Mouse (Mus musculus): ENCODE measurements at regions not wholly inside any gene's neighbourhood (a gene's known extent, or its start where the extent isn't known, plus 50 kb on each side); places are given as distances from the start of the nearest gene placed in this dataset.

- DNase-seq (ENCODE audit: extremely low read depth, insufficient read length, low spot score) = no peak
These were observed 59.0 kb upstream of the Ccdc91 start for GRCm38 (mm10) chr6:147416592-147416991.

- no peak for DNase-seq (ENCODE audit: extremely low read depth, insufficient read length, low spot score)
These were observed 61.9 kb upstream of the Ccdc91 start for GRCm38 (mm10) chr6:147413713-147414112.

GRCm38 (mm10) chr6:147397984-147398383, 77.6 kb upstream of the Ccdc91 start:
- DNase-seq (ENCODE audit: extremely low read depth, insufficient read length, low spot score) = peak; percentile 22

GRCm38 (mm10) chr6:147391425-147392158, 84.0 kb upstream of the Ccdc91 start:
- DNase-seq (ENCODE audit: extremely low read depth, insufficient read length, low spot score) = no peak

GRCm38 (mm10) chr6:147390499-147390898, 85.1 kb upstream of the Ccdc91 start:
- peak; percentile 25 for DNase-seq (ENCODE audit: extremely low read depth, insufficient read length, low spot score)

GRCm38 (mm10) chr6:147388727-147389126, 86.9 kb upstream of the Ccdc91 start:
- no peak for DNase-seq (ENCODE audit: extremely low read depth, insufficient read length, low spot score)

GRCm38 (mm10) chr6:147385606-147386005, 90.0 kb upstream of the Ccdc91 start:
- no peak for DNase-seq (ENCODE audit: extremely low read depth, insufficient read length, low spot score)

- DNase-seq (ENCODE audit: extremely low read depth, insufficient read length, low spot score) = no peak
These were observed 95.1 kb upstream of the Ccdc91 start for GRCm38 (mm10) chr6:147380519-147380918.

GRCm38 (mm10) chr6:147377679-147378078, 97.9 kb upstream of the Ccdc91 start:
- DNase-seq (ENCODE audit: extremely low read depth, insufficient read length, low spot score) = no peak

GRCm38 (mm10) chr6:147371737-147372136, 103.9 kb upstream of the Ccdc91 start:
- DNase-seq (ENCODE audit: extremely low read depth, insufficient read length, low spot score) = no peak

GRCm38 (mm10) chr6:147371336-147371735, 104.3 kb upstream of the Ccdc91 start:
- DNase-seq (ENCODE audit: extremely low read depth, insufficient read length, low spot score) = no peak

GRCm38 (mm10) chr6:147362842-147363241, 98.9 kb upstream of the Pthlh start:
- DNase-seq (ENCODE audit: extremely low read depth, insufficient read length, low spot score) = no peak

- no peak for DNase-seq (ENCODE audit: extremely low read depth, insufficient read length, low spot score)
These were observed 93.0 kb upstream of the Pthlh start for GRCm38 (mm10) chr6:147357031-147357430.

GRCm38 (mm10) chr6:147356570-147356969, 92.6 kb upstream of the Pthlh start:
- no peak for DNase-seq (ENCODE audit: extremely low read depth, insufficient read length, low spot score)

- no peak for DNase-seq (ENCODE audit: extremely low read depth, insufficient read length, low spot score)
These were observed 85.7 kb upstream of the Pthlh start for GRCm38 (mm10) chr6:147349566-147350237.

GRCm38 (mm10) chr6:147348621-147349020, 84.6 kb upstream of the Pthlh start:
- no peak for DNase-seq (ENCODE audit: extremely low read depth, insufficient read length, low spot score)

GRCm38 (mm10) chr6:147341042-147341441, 77.1 kb upstream of the Pthlh start:
- no peak for DNase-seq (ENCODE audit: extremely low read depth, insufficient read length, low spot score)

GRCm38 (mm10) chr6:147332976-147333375, 69.0 kb upstream of the Pthlh start:
- DNase-seq (ENCODE audit: extremely low read depth, insufficient read length, low spot score) = no peak

GRCm38 (mm10) chr6:147329201-147329600, 65.2 kb upstream of the Pthlh start:
- no peak for DNase-seq (ENCODE audit: extremely low read depth, insufficient read length, low spot score)

GRCm38 (mm10) chr6:147324336-147324735, 60.4 kb upstream of the Pthlh start:
- no peak for DNase-seq (ENCODE audit: extremely low read depth, insufficient read length, low spot score)

GRCm38 (mm10) chr6:147318106-147318505, 54.1 kb upstream of the Pthlh start:
- no peak for DNase-seq (ENCODE audit: extremely low read depth, insufficient read length, low spot score)

Measured in 3134 (cell line).